Mouse (Mus musculus): ENCODE data around the gene Atp8b3. TPM values are rescaled to one million over a fixed set of nuclear protein-coding genes. Genes with fewer than 3 reads are reported as not detected.
A peak's percentile ranks its signal among the peaks of the same experiment; 100 is the strongest.

Gene Atp8b3
- polyA plus RNA-seq, 1 experiment from 2014 or later: not detected

DNA sequence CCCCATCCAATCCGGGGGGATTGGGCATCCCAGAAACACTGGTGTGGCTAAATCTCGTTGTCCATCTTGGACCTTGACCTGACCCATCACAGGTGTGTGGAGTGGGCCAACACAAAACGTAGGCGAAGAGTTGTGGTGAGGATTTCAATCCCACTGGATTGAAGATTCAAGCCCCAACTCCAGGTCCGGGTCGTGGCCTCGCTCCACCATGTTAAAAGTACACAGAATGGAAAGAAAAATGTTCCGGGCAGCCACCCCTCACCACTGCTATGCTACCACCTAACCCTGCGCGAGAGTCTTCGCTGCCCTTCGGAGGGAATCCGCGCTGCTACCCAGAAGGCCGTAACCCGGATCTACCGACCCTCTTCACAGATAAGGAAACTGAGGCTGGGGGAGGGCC is 37.0 kb upstream of the Atp8b3 start:
- WGBS (ENCODE audit: missing documents): 16% methylated on average over 17 of the region's 17 CpGs
- H3K4me3 ChIP-seq (ENCODE audit: inconsistent target): peak overlapping the region; percentile 62
- H3K27ac ChIP-seq: no peak overlapping the region
- no peaks in the 10 kb centered on the region for H3K36me3 ChIP-seq (ENCODE audit: inconsistent target)
- H3K79me2 ChIP-seq (ENCODE audit: inconsistent target): peaks cover 54% of the 10 kb centered on the region

DNA sequence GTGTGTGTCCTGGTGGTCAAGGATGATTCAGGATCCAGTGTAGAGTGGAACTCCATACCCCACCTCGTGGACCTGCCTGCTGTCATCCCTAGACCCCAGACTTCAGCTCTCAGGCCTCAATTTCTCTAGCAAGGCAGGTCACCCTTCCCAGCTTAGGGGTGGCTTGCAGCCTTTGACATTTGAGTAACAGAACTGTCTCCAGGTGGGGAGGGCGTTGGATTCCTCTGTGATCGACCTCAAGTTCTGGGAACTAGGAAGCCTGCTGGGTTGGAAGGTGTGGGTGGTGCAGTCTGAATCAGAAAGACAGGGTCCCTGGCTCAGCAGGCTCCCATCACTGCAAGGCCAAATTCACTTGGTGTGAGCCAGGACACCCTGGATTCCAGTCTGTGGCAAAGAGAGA is 36.0 kb upstream of the Atp8b3 start:
- H3K4me3 ChIP-seq (ENCODE audit: inconsistent target): no peak overlapping the region
- WGBS (ENCODE audit: missing documents): 87% methylated on average over 3 of the region's 3 CpGs
- H3K36me3 ChIP-seq (ENCODE audit: inconsistent target): no peaks in the 10 kb centered on the region
- H3K79me2 ChIP-seq (ENCODE audit: inconsistent target): peaks cover 64% of the 10 kb centered on the region
- no peak overlapping the region for H3K27ac ChIP-seq

DNA sequence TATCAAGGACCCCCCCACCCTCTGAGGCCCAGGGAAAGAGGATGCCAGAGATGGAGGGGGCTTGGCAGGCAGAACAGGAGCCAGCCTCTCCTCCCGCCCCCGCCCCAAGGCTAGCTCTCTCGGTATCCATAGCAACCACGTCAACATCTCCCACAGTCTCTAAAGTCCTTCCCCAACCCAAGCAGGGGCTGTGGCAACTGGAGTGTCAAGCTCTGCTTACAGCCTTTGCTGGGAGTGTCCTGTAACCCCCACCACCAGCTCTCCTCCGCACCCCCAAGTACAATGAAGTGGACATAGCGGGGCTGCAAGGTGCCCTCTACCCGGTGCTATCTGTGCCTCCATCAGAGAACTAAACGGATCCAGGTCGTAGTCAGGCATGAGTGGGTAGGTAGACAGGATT is 35.0 kb upstream of the Atp8b3 start:
- Histone ChIP-seq H3K4me3 (ENCODE audit: inconsistent target) (no peak overlapping the region), H3K27ac (no peak overlapping the region), H3K79me2 (ENCODE audit: inconsistent target) (peaks cover 71% of the 10 kb centered on the region), H3K36me3 (ENCODE audit: inconsistent target) (no peaks in the 10 kb centered on the region)
- WGBS (ENCODE audit: missing documents): 97% methylated on average over 7 of the region's 9 CpGs

DNA sequence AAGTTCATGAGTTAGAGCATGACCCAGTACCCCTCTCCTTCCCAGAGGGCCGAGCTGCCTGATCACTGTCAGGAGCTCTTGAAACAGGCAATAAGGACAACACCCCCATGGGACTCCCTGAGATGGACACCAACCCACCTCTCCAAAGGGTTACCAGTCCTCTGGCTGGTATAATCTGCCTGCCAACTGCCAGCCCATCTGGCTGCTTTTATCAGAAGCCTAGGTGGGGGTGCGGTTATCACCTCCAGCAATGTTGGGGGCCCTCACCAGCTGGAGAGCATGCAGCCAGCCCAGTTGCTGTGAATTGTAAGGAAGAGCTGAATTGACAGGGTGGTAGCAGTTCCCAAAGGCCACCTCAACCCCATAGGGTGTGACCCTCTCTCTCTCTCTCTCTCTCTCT is 33.6 kb upstream of the Atp8b3 start:
- Histone ChIP-seq H3K4me3 (ENCODE audit: inconsistent target) (no peak overlapping the region), H3K36me3 (ENCODE audit: inconsistent target) (no peaks in the 10 kb centered on the region), H3K27ac (no peak overlapping the region), H3K79me2 (ENCODE audit: inconsistent target) (peaks cover 82% of the 10 kb centered on the region)
- 92% methylated on average over 2 of the region's 2 CpGs for WGBS (ENCODE audit: missing documents)

GRCm38 (mm10) chr10:80570871-80571836 is 32.2 kb upstream of the Atp8b3 start:
- 17% methylated on average over 27 of the region's 30 CpGs for WGBS (ENCODE audit: missing documents)
- peak overlapping the region; percentile 36; the same call in 1 of the 2 replicates for H3K4me3 ChIP-seq (ENCODE audit: inconsistent target)
- no peaks in the 10 kb centered on the region for H3K36me3 ChIP-seq (ENCODE audit: inconsistent target)
- H3K27ac ChIP-seq: peak overlapping the region; percentile 33
- peaks cover 80% of the 10 kb centered on the region for H3K79me2 ChIP-seq (ENCODE audit: inconsistent target)

- Histone ChIP-seq H3K4me3 (ENCODE audit: inconsistent target) (peak overlapping the region; percentile 36), H3K36me3 (ENCODE audit: inconsistent target) (no peaks in the 10 kb centered on the region), H3K79me2 (ENCODE audit: inconsistent target) (peaks cover 73% of the 10 kb centered on the region), H3K27ac (peak overlapping the region; percentile 33)
- WGBS (ENCODE audit: missing documents): 62% methylated on average over 9 of the region's 10 CpGs
These were observed 31.5 kb upstream of the Atp8b3 start for GRCm38 (mm10) chr10:80570419-80570818.

GRCm38 (mm10) chr10:80569664-80570066 is 30.7 kb upstream of the Atp8b3 start:
- Histone ChIP-seq H3K4me3 (ENCODE audit: inconsistent target) (peak overlapping the region; percentile 36), H3K27ac (0 out of 2 replicates have a peak overlapping the region, but pooled peaks have one; percentile 33), H3K36me3 (ENCODE audit: inconsistent target) (no peaks in the 10 kb centered on the region), H3K79me2 (ENCODE audit: inconsistent target) (peaks cover 66% of the 10 kb centered on the region)
- WGBS (ENCODE audit: missing documents): 5% methylated on average over 10 of the region's 10 CpGs

GRCm38 (mm10) chr10:80568876-80569275 is 30.0 kb upstream of the Atp8b3 start:
- Histone ChIP-seq H3K36me3 (ENCODE audit: inconsistent target) (no peaks in the 10 kb centered on the region), H3K79me2 (ENCODE audit: inconsistent target) (peaks cover 58% of the 10 kb centered on the region), H3K4me3 (ENCODE audit: inconsistent target) (no peak overlapping the region), H3K27ac (no peak overlapping the region)
- WGBS (ENCODE audit: missing documents): 97% methylated on average over 23 of the region's 29 CpGs

DNA sequence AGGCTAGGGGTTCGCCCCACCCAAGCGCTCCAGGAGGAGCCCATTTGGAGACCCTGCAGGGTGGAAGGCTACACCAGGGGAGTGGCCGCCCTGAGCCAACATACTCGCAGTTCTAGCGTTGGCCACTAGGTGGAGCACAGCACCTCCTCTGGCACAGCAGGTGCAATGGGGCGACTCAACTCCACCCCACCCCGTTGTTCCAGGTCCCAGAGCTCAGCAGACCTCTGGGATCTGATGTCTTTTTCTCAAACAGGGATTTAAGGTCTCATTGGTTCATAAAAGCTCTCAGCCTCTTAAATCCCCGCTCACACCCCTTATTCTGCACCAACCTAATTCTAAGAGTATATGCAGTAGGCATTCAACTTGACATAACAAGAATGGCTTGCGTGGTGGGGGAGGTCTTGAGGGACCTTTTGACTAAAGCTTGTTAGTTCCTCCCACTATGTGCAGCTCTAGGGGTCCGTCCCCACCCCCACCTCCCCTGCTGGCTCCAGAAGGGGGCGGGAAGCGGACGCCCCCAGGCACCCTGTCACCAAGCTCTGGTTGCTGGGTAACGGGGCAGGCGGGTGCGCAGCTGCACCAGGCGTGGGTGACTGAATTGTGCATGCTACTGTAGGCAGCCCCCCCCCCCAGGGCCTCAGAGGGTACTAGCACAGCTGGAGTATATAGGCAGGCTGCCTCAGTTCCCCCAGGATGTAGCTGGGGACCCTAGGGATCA is 27.6 kb upstream of the Atp8b3 start:
- Histone ChIP-seq H3K79me2 (ENCODE audit: inconsistent target) (peaks cover 34% of the 10 kb centered on the region), H3K27ac (no peak overlapping the region), H3K4me3 (ENCODE audit: inconsistent target) (no peak overlapping the region), H3K36me3 (ENCODE audit: inconsistent target) (no peaks in the 10 kb centered on the region)
- 45% methylated on average over 17 of the region's 17 CpGs for WGBS (ENCODE audit: missing documents)

- peaks cover 49% of the 10 kb centered on the region for H3K79me2 ChIP-seq (ENCODE audit: inconsistent target)
- peak within 1 kb of the TSS; percentile 99 for H3K4me3 ChIP-seq (ENCODE audit: inconsistent target)
- under 1% methylated on average over 70 of the region's 72 CpGs for WGBS (ENCODE audit: missing documents)
- peak within 1 kb of the TSS; percentile 94 for H3K27ac ChIP-seq
- H3K36me3 ChIP-seq (ENCODE audit: inconsistent target): no peaks in the 10 kb centered on the region
These were observed 22.4 kb upstream of the Atp8b3 start, which contains the start of gene Rexo1 for GRCm38 (mm10) chr10:80561116-80561944. Gene Rexo1, minus strand, starts transcription at chr10:80561560.

DNA sequence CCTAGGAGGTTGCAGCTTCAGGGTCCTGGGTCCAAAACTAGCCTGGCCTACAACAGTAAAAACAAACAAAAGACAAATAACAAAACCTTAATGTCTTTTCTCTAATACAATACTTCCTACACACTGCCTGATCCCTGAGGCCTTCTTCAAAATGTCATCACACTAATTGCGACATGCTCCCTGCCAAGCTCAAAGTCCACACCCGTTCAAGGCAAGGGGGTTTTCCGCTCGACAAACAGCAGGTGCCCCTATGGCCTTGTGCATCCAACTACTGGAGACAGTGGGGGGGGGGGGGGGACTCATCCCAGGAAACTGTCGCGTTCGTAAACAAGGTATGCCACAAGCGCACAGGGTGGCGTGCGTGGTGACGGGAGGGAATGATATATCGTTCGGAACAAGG is 21.7 kb upstream of the Atp8b3 start:
- Histone ChIP-seq H3K4me3 (ENCODE audit: inconsistent target) (peak overlapping the region; percentile 99), H3K27ac (peak overlapping the region; percentile 94), H3K79me2 (ENCODE audit: inconsistent target) (peaks cover 56% of the 10 kb centered on the region), H3K36me3 (ENCODE audit: inconsistent target) (no peaks in the 10 kb centered on the region)
- WGBS (ENCODE audit: missing documents): under 1% methylated on average over 13 of the region's 13 CpGs

DNA sequence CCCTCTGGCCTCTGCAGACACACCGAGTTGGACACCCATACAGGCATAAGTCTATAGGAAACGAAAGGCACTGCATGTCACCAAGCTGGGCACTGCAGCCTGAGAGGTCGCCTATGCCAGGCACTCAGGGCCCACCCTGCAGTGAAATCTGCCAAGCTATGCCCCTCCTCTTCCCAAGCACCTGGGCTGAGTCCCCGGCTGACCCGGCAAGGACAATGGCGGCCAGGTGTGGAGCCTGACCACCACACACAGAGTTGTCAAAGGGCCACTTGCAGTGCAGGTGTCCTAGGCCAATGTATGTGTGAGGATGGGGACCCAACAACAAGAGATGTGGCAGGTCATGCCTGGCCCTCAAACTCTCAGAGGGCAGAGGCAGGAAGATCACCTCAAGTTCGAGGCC is 20.5 kb upstream of the Atp8b3 start:
- no peak overlapping the region for H3K4me3 ChIP-seq (ENCODE audit: inconsistent target)
- H3K27ac ChIP-seq: no peak overlapping the region
- H3K36me3 ChIP-seq (ENCODE audit: inconsistent target): no peaks in the 10 kb centered on the region
- 90% methylated on average over 7 of the region's 7 CpGs for WGBS (ENCODE audit: missing documents)
- peaks cover 68% of the 10 kb centered on the region for H3K79me2 ChIP-seq (ENCODE audit: inconsistent target)

- no peak overlapping the region for H3K4me3 ChIP-seq (ENCODE audit: inconsistent target)
- no peaks in the 10 kb centered on the region for H3K36me3 ChIP-seq (ENCODE audit: inconsistent target)
- no peak overlapping the region for H3K27ac ChIP-seq
- WGBS (ENCODE audit: missing documents): 59% methylated on average over 5 of the region's 5 CpGs
- H3K79me2 ChIP-seq (ENCODE audit: inconsistent target): peaks cover 88% of the 10 kb centered on the region
These were observed 18.5 kb upstream of the Atp8b3 start for GRCm38 (mm10) chr10:80557346-80557965.

- H3K36me3 ChIP-seq (ENCODE audit: inconsistent target): peaks cover 11% of the 10 kb centered on the region; the same call in 1 of the 2 replicates
- H3K79me2 ChIP-seq (ENCODE audit: inconsistent target): peaks cover 86% of the 10 kb centered on the region
- WGBS (ENCODE audit: missing documents): 90% methylated on average over 5 of the region's 6 CpGs
- H3K27ac ChIP-seq: no peak overlapping the region
- no peak overlapping the region for H3K4me3 ChIP-seq (ENCODE audit: inconsistent target)
These were observed 15.1 kb upstream of the Atp8b3 start for GRCm38 (mm10) chr10:80553997-80554396.

All from macrophage (primary cell).